Mouse (Mus musculus): ENCODE results near the gene Arx. TPM values are rescaled to one million over a fixed set of nuclear protein-coding genes. Genes with fewer than 3 reads are reported as not detected.

The Arx gene
- polyA plus RNA-seq (2015; fragmentation: Nextera tagmentation; extraction: Ambion mirVana) = 0.90 and 1.1 TPM in 2 replicates

GRCm38 (mm10) chrX:93286291-93286893 is at the start of gene Arx:
Arx (plus strand) TSS chrX:93286445.

Data from skeletal muscle tissue, postnatal 0 days (tissue).